Mouse (Mus musculus): ENCODE data around the gene Med20. TPM values are rescaled to one million over a fixed set of nuclear protein-coding genes. Genes with fewer than 3 reads are reported as not detected.

Med20 gene
- polyA plus RNA-seq (2012) = 0.43 and 0.45 TPM in 2 replicates

DNA sequence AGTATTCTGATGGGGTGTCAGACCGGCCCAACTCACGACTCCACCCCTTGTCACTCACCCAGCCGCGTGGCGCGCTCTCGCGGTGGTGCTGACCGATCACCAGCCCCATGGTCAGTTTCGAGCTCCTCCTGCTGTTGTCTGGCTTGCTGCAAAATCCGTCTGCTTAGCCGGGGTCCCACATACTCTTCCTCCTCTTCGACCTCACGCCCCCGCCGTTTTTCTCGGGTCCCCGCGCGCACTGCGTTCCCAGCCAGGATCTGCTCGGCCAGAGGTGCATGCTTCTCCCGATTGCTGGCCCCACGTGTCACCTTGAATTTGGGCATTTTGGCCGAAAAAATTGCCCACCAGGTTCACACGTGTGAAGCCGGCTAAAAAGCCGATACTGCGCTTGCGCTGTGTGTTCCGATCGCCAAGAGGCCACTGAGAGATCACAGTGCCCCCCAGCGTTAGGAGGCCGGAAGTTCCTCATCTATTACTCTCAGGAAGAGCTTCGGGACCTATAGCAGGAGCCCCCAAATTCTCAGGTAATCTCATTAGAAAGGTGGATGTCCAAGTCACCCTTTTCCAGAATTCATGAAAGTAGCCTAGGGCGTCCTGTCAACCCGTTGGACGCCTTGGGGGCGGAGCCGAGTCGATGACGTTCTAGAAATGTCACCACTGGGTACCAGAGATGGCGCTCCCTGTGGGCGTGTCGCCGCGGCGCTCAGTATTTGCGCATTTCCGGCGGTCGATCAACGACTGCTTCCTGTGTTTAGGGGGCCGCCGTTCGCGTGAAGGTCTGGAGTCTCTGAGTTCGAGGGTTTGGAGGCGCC lies at the start of gene Med20, which contains the start of the genes Bysl and Gm20517:
Med20 (plus strand) TSS at position 734 of the 812 bp plus-strand sequence.
Bysl (minus strand) TSS at position 644 of the 812 bp plus-strand sequence.
Gm20517 (plus strand) TSS at position 741 of the 812 bp plus-strand sequence.
- H3K36me3 ChIP-seq (ENCODE audit: control insufficient read depth) = peaks cover 77% of the 10 kb centered on the region
- H3K4me3 ChIP-seq (replicated peaks) = peak within 1 kb of the TSS; percentile 73
- H3K27me3 ChIP-seq (ENCODE audit: control insufficient read depth) = no peaks in the 10 kb centered on the region
- peaks cover 87% of the 10 kb centered on the region for H3K4me1 ChIP-seq (ENCODE audit: control insufficient read depth)
- TF ChIP-seq TAL1 (IDR thresholded peaks at IDR 0.05; ENCODE audit: low read length) (no peak), GATA1 (IDR thresholded peaks at IDR 0.05; ENCODE audit: low read length) (no peak)
- H3K9me3 ChIP-seq (ENCODE audit: control insufficient read depth, low read length) = no peaks in the 10 kb centered on the region

DNA sequence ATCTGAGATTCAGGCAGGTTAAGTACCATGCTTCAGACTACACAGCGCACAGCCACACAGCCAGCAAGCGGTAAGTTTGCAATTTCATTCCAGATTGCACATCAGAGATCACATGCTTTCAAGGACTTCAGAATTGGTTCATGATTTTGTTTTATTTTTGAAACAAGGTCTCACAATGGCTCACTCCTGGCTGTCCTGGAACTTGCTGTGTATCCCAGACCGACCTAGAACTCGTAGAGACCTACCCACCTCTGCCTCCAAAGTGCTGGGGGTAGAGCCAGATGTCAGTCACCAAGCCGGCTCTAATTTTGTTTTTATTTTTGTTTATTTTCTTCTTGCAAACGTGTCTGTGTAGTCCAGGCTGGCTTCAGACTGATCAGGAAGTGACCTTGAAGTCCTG lies 48.5 kb upstream of the Med20 start:
- Histone ChIP-seq H3K4me1 (ENCODE audit: control insufficient read depth) (peaks cover 63% of the 10 kb centered on the region), H3K27me3 (ENCODE audit: control insufficient read depth) (no peaks in the 10 kb centered on the region), H3K36me3 (ENCODE audit: control insufficient read depth) (no peaks in the 10 kb centered on the region; the same call in none of the 2 replicates), H3K9me3 (ENCODE audit: control insufficient read depth, low read length) (no peaks in the 10 kb centered on the region), H3K4me3 (replicated peaks) (no peak overlapping the region)
- no peak for TF ChIP-seq GATA1 (IDR thresholded peaks at IDR 0.05; ENCODE audit: low read length)
- TF ChIP-seq TAL1 (IDR thresholded peaks at IDR 0.05; ENCODE audit: low read length) = no peak

GRCm38 (mm10) chr17:47564612-47565011 lies 46.8 kb upstream of the Med20 start:
- no peaks in the 10 kb centered on the region; the same call in none of the 2 replicates for H3K36me3 ChIP-seq (ENCODE audit: control insufficient read depth)
- H3K9me3 ChIP-seq (ENCODE audit: control insufficient read depth, low read length) = no peaks in the 10 kb centered on the region
- TF ChIP-seq TAL1 (IDR thresholded peaks at IDR 0.05; ENCODE audit: low read length) (no peak), GATA1 (IDR thresholded peaks at IDR 0.05; ENCODE audit: low read length) (no peak)
- H3K27me3 ChIP-seq (ENCODE audit: control insufficient read depth) = no peaks in the 10 kb centered on the region
- peaks cover 73% of the 10 kb centered on the region for H3K4me1 ChIP-seq (ENCODE audit: control insufficient read depth)
- H3K4me3 ChIP-seq (replicated peaks) = no peak overlapping the region

GRCm38 (mm10) chr17:47566133-47566532 lies 45.2 kb upstream of the Med20 start:
- Histone ChIP-seq H3K4me1 (ENCODE audit: control insufficient read depth) (peaks cover 71% of the 10 kb centered on the region), H3K27me3 (ENCODE audit: control insufficient read depth) (no peaks in the 10 kb centered on the region), H3K4me3 (replicated peaks) (no peak overlapping the region)

GRCm38 (mm10) chr17:47567271-47567670 lies 44.1 kb upstream of the Med20 start:
- TF ChIP-seq GATA1 (IDR thresholded peaks at IDR 0.05; ENCODE audit: low read length) = no peak
- TF ChIP-seq TAL1 (IDR thresholded peaks at IDR 0.05; ENCODE audit: low read length) = no peak
- no peak overlapping the region for H3K4me3 ChIP-seq (replicated peaks)
- no peaks in the 10 kb centered on the region for H3K9me3 ChIP-seq (ENCODE audit: control insufficient read depth, low read length)
- peaks cover 4% of the 10 kb centered on the region for H3K36me3 ChIP-seq (ENCODE audit: control insufficient read depth)
- H3K27me3 ChIP-seq (ENCODE audit: control insufficient read depth) = no peaks in the 10 kb centered on the region
- H3K4me1 ChIP-seq (ENCODE audit: control insufficient read depth) = peaks cover 82% of the 10 kb centered on the region

More at GRCm38 (mm10) chr17:47566133-47566532, 45.2 kb upstream of the Med20 start:
- TF ChIP-seq TAL1 (IDR thresholded peaks at IDR 0.05; ENCODE audit: low read length) = no peak
- no peak for TF ChIP-seq GATA1 (IDR thresholded peaks at IDR 0.05; ENCODE audit: low read length)
- H3K36me3 ChIP-seq (ENCODE audit: control insufficient read depth) = peaks cover 2% of the 10 kb centered on the region
- H3K9me3 ChIP-seq (ENCODE audit: control insufficient read depth, low read length) = no peaks in the 10 kb centered on the region

GRCm38 (mm10) chr17:47568389-47568788 lies 43.0 kb upstream of the Med20 start:
- TF ChIP-seq TAL1 (IDR thresholded peaks at IDR 0.05; ENCODE audit: low read length) (peak; percentile 67), GATA1 (IDR thresholded peaks at IDR 0.05; ENCODE audit: low read length) (peak; percentile 84)
- Histone ChIP-seq H3K4me1 (ENCODE audit: control insufficient read depth) (peaks cover 91% of the 10 kb centered on the region), H3K36me3 (ENCODE audit: control insufficient read depth) (peaks cover 4% of the 10 kb centered on the region), H3K9me3 (ENCODE audit: control insufficient read depth, low read length) (no peaks in the 10 kb centered on the region), H3K27me3 (ENCODE audit: control insufficient read depth) (no peaks in the 10 kb centered on the region), H3K4me3 (replicated peaks) (peak overlapping the region; percentile 36)

- Histone ChIP-seq H3K9me3 (ENCODE audit: control insufficient read depth, low read length) (no peaks in the 10 kb centered on the region), H3K36me3 (ENCODE audit: control insufficient read depth) (peaks cover 4% of the 10 kb centered on the region), H3K4me3 (replicated peaks) (peak overlapping the region; percentile 36), H3K4me1 (ENCODE audit: control insufficient read depth) (peaks cover 90% of the 10 kb centered on the region), H3K27me3 (ENCODE audit: control insufficient read depth) (peaks cover under 1% of the 10 kb centered on the region; the same call in 1 of the 2 replicates)
- no peak for TF ChIP-seq GATA1 (IDR thresholded peaks at IDR 0.05; ENCODE audit: low read length)
- no peak for TF ChIP-seq TAL1 (IDR thresholded peaks at IDR 0.05; ENCODE audit: low read length)
Measured at GRCm38 (mm10) chr17:47568951-47569527, 42.3 kb upstream of the Med20 start.

GRCm38 (mm10) chr17:47571621-47572020 lies 39.8 kb upstream of the Med20 start:
- TF ChIP-seq TAL1 (IDR thresholded peaks at IDR 0.05; ENCODE audit: low read length) (no peak), GATA1 (IDR thresholded peaks at IDR 0.05; ENCODE audit: low read length) (no peak)
- Histone ChIP-seq H3K4me1 (ENCODE audit: control insufficient read depth) (peaks cover 86% of the 10 kb centered on the region), H3K9me3 (ENCODE audit: control insufficient read depth, low read length) (no peaks in the 10 kb centered on the region), H3K4me3 (replicated peaks) (no peak overlapping the region), H3K36me3 (ENCODE audit: control insufficient read depth) (peaks cover 4% of the 10 kb centered on the region), H3K27me3 (ENCODE audit: control insufficient read depth) (peaks cover 4% of the 10 kb centered on the region; the same call in 1 of the 2 replicates)

DNA sequence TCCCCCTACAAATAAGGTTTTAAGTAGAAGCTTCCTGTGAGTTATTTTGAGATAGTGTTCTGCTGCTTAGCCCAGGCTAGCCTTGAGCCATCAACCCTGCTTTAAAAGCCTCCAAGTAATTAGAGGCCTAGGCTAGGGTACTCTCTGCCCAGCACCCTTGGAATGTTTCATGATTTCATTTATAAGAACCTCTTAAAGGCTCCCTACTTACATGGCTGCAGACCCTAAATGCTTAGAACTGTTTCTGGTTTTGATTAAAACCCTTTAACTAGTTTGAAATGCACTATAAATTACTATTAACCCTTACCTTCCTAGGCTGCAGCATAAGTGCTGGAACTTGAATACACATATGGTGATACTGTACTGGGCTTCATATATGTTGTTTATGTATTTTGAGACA lies 38.9 kb upstream of the Med20 start:
- TF ChIP-seq GATA1 (IDR thresholded peaks at IDR 0.05; ENCODE audit: low read length) (no peak), TAL1 (IDR thresholded peaks at IDR 0.05; ENCODE audit: low read length) (no peak)
- peaks cover 4% of the 10 kb centered on the region; the same call in 1 of the 2 replicates for H3K27me3 ChIP-seq (ENCODE audit: control insufficient read depth)
- H3K4me1 ChIP-seq (ENCODE audit: control insufficient read depth) = peaks cover 85% of the 10 kb centered on the region
- peaks cover 4% of the 10 kb centered on the region for H3K36me3 ChIP-seq (ENCODE audit: control insufficient read depth)
- no peaks in the 10 kb centered on the region for H3K9me3 ChIP-seq (ENCODE audit: control insufficient read depth, low read length)
- no peak overlapping the region for H3K4me3 ChIP-seq (replicated peaks)
